Mouse (Mus musculus) brain, adult 2 months (tissue): ENCODE results near the gene Rtn1.

ENCODE experiments used
- DNase-seq: peaks from one replicate; pipeline ENCODE4 v3.0.0; 2011; ENCODE audit warnings: low read depth, low spot score

The Rtn1 gene

DNA sequence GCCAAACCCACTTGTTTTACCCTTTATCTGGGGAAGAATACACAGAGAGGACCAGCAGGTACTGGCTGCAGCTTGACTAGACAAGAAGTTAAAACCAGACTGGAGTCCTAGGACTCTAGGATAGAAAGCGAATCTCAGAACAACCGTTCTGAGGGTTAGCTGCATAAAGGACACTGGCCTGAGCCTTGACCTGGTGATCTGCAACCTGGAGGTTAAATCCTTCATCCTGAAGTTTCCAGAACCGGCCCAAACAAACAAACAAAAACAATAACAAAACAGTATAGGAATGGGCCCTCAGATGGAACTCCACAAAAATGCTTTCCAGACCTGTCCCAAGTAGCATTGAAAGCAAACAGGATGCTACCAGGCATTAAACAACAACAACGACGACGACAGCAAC is at the start of gene Rtn1:
TSS of gene Rtn1 (minus strand) at position 101 of the 400 bp plus-strand sequence.
- no peak for DNase-seq

- no peak for DNase-seq
Measured at GRCm38 (mm10) chr12:72453941-72454340, 45.1 kb upstream of the Rtn1 start.

- DNase-seq = peak; percentile 53
Measured at GRCm38 (mm10) chr12:72441839-72442576, 33.2 kb upstream of the Rtn1 start, which contains the start of gene Lrrc9. Lrrc9 (plus strand) TSS chr12:72441866.

- no peak for DNase-seq
Measured at GRCm38 (mm10) chr12:72438961-72439480, 30.2 kb upstream of the Rtn1 start.

- no peak for DNase-seq
Measured at GRCm38 (mm10) chr12:72437676-72438341, 29.0 kb upstream of the Rtn1 start.

DNA sequence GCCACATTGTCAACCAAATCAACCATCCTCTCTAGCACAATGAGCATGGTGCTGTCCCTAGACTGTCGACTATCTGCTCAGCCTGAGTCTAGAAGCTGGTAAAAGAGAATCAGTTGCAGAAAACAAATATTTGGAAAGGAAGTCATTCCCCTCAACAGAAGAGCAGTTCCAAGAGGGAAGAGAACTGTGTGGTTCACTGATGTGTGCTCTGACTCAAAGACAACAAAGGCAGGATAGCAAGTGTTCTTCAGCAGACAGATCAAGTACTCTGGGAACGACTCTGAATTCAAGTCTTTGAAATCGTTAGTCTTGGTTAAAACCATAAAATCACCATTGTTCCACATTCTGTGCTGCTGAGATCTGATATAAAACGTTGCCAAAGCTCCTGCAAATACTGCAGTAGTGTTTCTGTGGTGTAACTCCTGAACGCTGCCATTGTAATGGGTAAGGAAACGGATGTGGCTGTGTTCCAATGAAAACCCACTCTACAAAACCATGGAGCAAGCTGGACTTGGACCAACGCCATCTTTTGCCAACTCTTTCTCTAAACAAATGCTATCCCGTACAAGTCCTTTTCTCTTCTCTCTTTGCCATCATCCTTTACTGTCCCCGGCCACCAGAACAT is 24.5 kb upstream of the Rtn1 start:
- DNase-seq = no peak

DNA sequence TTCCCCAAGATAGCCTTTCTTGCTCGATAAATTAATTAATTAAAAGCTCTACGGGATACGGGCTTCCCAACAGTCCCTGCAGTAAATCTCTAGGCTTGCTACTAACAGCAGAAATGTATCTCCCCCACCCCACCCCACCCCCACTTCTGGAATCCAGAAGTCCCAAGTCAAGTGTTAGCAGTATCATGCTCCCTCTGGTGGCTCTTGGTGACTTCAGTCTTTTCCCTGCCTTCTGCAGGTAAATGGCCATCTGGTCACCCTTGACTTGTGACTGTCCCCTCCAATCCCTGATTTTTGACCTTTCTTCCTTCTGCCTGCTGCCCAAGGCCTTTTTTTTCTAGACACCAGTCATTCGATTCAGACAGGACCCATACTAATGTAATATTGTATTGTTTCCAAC is 23.4 kb upstream of the Rtn1 start:
- peak; percentile 46 for DNase-seq

DNA sequence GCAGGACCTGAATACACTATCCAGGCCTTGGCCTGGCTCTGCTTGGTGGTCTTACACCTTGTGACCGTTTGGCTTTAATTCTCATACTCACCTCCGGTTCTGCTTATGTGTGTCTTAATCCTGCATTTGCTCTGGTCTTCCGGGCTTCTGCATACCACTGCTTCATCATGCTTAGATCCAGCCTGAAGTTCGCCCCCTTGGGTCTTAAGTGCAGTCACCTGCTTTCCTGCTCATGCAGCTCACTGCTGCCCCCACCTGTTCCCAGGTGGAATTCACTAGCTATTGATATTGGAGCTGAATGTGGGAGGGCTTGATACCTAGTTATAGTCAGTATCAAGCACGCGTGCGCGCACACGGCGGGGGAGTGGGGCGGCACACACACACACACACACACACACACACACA is 18.9 kb upstream of the Rtn1 start:
- peak; percentile 92 for DNase-seq

DNA sequence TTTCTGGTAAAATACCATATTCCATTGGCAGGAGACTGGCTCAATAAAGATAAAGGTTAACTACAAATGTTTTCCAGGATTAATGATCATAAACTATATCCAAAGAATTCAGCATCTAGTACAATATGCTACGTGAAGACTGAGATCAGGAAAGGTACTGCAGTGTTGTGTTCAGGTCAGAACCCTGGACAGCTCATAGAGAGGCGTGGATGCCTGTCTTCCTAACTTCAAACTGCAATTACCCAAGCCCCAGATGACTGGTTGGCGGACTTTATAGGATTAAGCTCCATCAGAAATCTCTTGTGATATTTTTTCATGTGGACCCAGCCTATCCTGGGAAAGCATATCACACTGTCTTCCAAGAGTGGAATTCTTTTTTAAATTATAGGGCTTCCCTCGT is 13.8 kb upstream of the Rtn1 start:
- no peak for DNase-seq

- DNase-seq = peak; percentile 87
Measured at GRCm38 (mm10) chr12:72417762-72418161, 8.9 kb upstream of the Rtn1 start.

GRCm38 (mm10) chr12:72408111-72408891 is 553 bp downstream of the Rtn1 start:
- peak; percentile 89 for DNase-seq

- DNase-seq = peak; percentile 43
Measured at GRCm38 (mm10) chr12:72407721-72408110, 1.1 kb downstream of the Rtn1 start.

GRCm38 (mm10) chr12:72407146-72407545 is 1.7 kb downstream of the Rtn1 start:
- peak; percentile 67 for DNase-seq

GRCm38 (mm10) chr12:72405031-72405430 is 3.8 kb downstream of the Rtn1 start:
- no peak for DNase-seq

DNA sequence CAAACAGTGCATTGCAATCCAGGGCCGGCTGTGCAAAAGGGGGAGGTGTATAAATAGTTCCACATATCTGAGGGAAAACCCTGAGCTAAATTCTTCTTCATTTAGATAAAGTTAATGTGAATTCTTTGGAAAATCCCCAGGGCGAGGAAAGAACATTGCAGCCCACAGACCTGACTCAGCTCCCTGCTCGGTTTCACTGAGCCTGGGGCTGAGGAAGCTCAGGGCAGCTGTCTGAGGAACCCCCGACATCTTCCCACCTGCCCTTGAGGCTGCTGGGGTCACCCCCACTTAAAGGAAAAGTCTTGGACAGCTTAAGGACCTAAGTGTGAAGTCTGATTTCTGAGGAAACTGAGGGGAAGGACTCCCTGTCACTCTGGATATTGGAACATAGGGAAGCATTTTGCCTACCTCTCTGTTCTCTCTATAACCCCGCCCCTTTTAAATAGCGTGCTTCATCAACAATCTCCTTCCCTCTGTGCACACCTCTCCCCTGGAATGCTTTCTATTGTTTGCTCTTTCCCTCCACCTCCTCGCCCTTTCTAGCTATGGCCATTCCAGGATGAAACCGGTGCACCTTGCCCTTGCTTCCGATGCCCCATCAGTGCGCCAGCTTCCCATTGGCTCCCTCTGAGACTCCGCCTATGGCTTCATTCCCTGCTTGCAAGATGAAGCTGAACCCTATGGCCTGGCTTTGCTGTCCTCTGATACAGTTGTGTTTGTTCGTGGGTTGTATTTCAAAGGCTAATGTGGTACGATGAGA is 15.6 kb downstream of the Rtn1 start:
- peak; percentile 77 for DNase-seq

DNA sequence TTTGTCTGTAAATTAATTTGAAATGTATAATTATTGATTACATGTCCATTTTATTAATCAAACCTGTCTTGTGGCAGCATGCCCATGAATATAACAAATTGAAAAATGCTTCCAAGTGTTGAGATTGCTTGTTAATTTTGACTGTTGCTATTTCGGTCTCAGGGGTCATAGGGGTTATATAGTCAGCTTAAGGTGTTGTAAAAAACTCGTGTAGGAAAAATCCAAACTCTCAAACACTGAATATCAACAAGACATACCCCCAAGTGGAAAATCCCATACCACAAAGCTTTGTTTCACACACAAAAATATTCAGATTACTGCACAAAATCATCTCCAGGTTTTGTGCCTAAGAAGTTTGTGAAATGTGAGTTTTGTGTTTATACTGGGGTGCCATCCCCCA is 18.5 kb downstream of the Rtn1 start:
- DNase-seq = no peak

GRCm38 (mm10) chr12:72389377-72390103 is 19.3 kb downstream of the Rtn1 start:
- DNase-seq = peak; percentile 81

GRCm38 (mm10) chr12:72388835-72389234 is 20.0 kb downstream of the Rtn1 start:
- no peak for DNase-seq

GRCm38 (mm10) chr12:72388135-72388534 is 20.7 kb downstream of the Rtn1 start:
- DNase-seq = peak; percentile 60

GRCm38 (mm10) chr12:72376309-72376708 is 32.5 kb downstream of the Rtn1 start:
- peak; percentile 74 for DNase-seq
